Mouse (Mus musculus): ENCODE measurements around the gene Ccdc134. TPM values are rescaled to one million over a fixed set of nuclear protein-coding genes. Genes with fewer than 3 reads are reported as not detected.

Gene Ccdc134
- polyA plus RNA-seq, 1 experiment from 2014 or later = 17.1 TPM

DNA sequence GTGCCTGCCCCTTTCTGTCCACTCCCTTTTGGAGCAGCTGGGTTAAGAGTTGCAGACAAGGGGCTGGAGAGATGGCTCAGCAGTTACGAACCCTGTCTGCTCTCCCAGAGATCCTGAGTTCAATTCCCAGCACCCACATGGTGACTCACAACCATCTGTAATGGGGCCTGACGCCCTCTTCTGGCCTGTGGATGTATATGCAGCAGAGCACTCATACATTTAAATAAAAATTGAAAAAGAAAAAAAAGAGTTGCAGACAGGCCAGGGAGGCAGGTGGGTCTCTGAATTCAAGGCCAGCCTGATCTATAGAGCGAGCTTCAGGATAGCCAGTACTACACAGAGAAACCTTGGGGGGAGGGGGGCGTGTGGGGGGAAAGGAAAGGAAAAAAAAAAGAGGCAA, 59.7 kb downstream of the Ccdc134 start:
- H3K9ac ChIP-seq (ENCODE audit: low read length) = no peak overlapping the region
- no peak overlapping the region for H3K27ac ChIP-seq (ENCODE audit: low read length)
- no peak for ATAC-seq (ENCODE audit: low read depth)
- no peaks in the 10 kb centered on the region for H3K4me1 ChIP-seq (replicated peaks; ENCODE audit: control insufficient read depth, insufficient read depth, low read length)
- H3K36me3 ChIP-seq (ENCODE audit: control insufficient read depth, insufficient read depth, low read length) = peaks cover 47% of the 10 kb centered on the region
- WGBS = 81% methylated on average over 4 of the region's 4 CpGs
- H3K9me3 ChIP-seq (ENCODE audit: control insufficient read depth, low read length) = peaks cover 5% of the 10 kb centered on the region
- H3K4me2 ChIP-seq (ENCODE audit: low read depth, low read length) = no peak overlapping the region
- no peaks in the 10 kb centered on the region for H3K27me3 ChIP-seq (ENCODE audit: control insufficient read depth, insufficient read depth, low read depth, low read length)
- no peak overlapping the region for H3K4me3 ChIP-seq (ENCODE audit: low read length)

DNA sequence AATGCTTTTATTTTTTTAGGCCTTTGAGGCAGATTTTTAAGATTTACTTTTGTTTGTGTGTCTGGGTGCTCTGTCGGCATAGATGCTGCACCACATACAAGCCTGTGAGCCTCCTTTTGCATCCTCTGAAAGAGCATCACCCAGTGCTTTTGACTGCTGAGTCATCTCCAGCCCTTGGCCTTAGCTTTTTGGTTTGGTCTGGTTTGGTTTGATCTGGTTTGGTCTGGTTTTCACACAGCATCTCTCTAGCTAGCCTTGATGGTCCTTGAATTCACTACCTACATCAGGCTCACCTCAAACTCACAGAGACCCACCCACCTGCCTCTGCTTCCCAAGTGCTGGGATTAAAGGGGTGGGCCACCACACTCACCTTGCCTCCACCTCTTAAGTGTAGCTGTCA, 60.2 kb downstream of the Ccdc134 start:
- ATAC-seq (ENCODE audit: low read depth) = no peak
- WGBS = 96% methylated on average over 1 of the region's 1 CpGs
- Histone ChIP-seq H3K4me3 (ENCODE audit: low read length) (no peak overlapping the region), H3K36me3 (ENCODE audit: control insufficient read depth, insufficient read depth, low read length) (peaks cover 48% of the 10 kb centered on the region), H3K27ac (ENCODE audit: low read length) (no peak overlapping the region), H3K4me1 (replicated peaks; ENCODE audit: control insufficient read depth, insufficient read depth, low read length) (no peaks in the 10 kb centered on the region), H3K27me3 (ENCODE audit: control insufficient read depth, insufficient read depth, low read depth, low read length) (no peaks in the 10 kb centered on the region), H3K4me2 (ENCODE audit: low read depth, low read length) (no peak overlapping the region), H3K9me3 (ENCODE audit: control insufficient read depth, low read length) (peaks cover 4% of the 10 kb centered on the region), H3K9ac (ENCODE audit: low read length) (no peak overlapping the region)

DNA sequence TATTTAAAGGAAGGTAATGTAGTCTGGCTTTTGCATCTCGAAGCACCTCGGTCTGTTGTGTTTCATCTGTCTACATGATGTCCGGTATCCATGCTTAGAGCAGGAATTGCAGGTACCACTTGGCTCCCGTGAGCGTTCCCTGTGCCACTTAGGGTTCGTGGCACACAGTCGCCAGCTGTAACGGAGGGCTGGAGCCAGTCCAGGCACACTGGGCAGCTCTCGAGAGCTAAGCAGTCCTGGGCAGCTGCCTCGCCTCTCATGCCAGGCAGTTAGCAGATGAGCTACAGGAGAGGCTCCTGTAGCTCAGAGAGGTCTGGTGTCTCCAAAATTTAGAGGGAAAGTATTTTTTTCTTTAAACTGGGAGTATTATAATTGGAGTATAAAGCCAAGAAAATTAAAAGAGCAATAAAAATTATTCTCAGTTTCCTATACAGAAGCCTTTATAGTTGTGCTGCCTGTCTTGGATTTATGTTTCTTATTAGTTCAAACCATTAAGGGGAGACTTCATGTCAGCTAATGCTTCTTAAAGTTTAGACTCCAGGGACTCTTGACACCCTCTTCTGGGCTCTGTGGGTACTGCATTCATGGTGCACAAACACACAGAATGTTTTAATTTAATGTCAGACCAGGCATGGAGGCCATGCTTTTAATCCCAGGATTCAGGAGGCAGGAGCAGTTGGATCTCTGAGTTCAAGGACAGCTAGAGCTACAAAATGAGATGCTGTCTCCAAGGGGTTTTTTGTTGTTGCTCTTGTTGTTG, 60.9 kb downstream of the Ccdc134 start:
- Histone ChIP-seq H3K9me3 (ENCODE audit: control insufficient read depth, low read length) (peaks cover 4% of the 10 kb centered on the region), H3K9ac (ENCODE audit: low read length) (no peak overlapping the region), H3K27me3 (ENCODE audit: control insufficient read depth, insufficient read depth, low read depth, low read length) (no peaks in the 10 kb centered on the region), H3K4me3 (ENCODE audit: low read length) (no peak overlapping the region), H3K27ac (ENCODE audit: low read length) (no peak overlapping the region), H3K4me1 (replicated peaks; ENCODE audit: control insufficient read depth, insufficient read depth, low read length) (no peaks in the 10 kb centered on the region), H3K36me3 (ENCODE audit: control insufficient read depth, insufficient read depth, low read length) (peaks cover 45% of the 10 kb centered on the region), H3K4me2 (ENCODE audit: low read depth, low read length) (no peak overlapping the region)
- 96% methylated on average over 10 of the region's 10 CpGs for WGBS
- no peak for ATAC-seq (ENCODE audit: low read depth)

Other genes starting within 250 kb of the Ccdc134 start
- 64.5 and 65.1 TPM in 2 replicates for gene Polr3h, start 201.7 kb upstream of the Ccdc134 start, polyA plus RNA-seq (2015; fragmentation: Nextera tagmentation; extraction: Ambion mirVana)
- 10.0 and 10.7 TPM in 2 replicates for gene Csdc2, start 191.2 kb upstream of the Ccdc134 start, polyA plus RNA-seq (2015; fragmentation: Nextera tagmentation; extraction: Ambion mirVana)
- gene Pmm1, start 167.0 kb upstream of the Ccdc134 start, polyA plus RNA-seq (2015; fragmentation: Nextera tagmentation; extraction: Ambion mirVana) = 37.7 and 41.7 TPM in 2 replicates
- gene 1700029P11Rik, start 147.4 kb upstream of the Ccdc134 start, polyA plus RNA-seq (2015; fragmentation: Nextera tagmentation; extraction: Ambion mirVana) = not detected in 2 replicates
- 72.0 and 77.0 TPM in 2 replicates for gene Xrcc6, start 140.1 kb upstream of the Ccdc134 start, polyA plus RNA-seq (2015; fragmentation: Nextera tagmentation; extraction: Ambion mirVana)
- 21.6 and 22.7 TPM in 2 replicates for gene Desi1, start 94.1 kb upstream of the Ccdc134 start, polyA plus RNA-seq (2015; fragmentation: Nextera tagmentation; extraction: Ambion mirVana)
- gene Snu13, start 80.3 kb upstream of the Ccdc134 start, polyA plus RNA-seq (2015; fragmentation: Nextera tagmentation; extraction: Ambion mirVana) = 260 and 272 TPM in 2 replicates
- gene 4930407I10Rik, start 68.8 kb upstream of the Ccdc134 start, polyA plus RNA-seq (2015; fragmentation: Nextera tagmentation; extraction: Ambion mirVana) = not detected in 2 replicates
- not detected in 2 replicates for gene Mei1, start 57.9 kb upstream of the Ccdc134 start, polyA plus RNA-seq (2015; fragmentation: Nextera tagmentation; extraction: Ambion mirVana)
- gene Srebf2, start 19.3 kb downstream of the Ccdc134 start, polyA plus RNA-seq (2015; fragmentation: Nextera tagmentation; extraction: Ambion mirVana) = 105 and 108 TPM in 2 replicates
- 0.52 and 0.55 TPM in 2 replicates for gene Shisa8, start 84.9 kb downstream of the Ccdc134 start, polyA plus RNA-seq (2015; fragmentation: Nextera tagmentation; extraction: Ambion mirVana)
- gene Tnfrsf13c, start 96.4 kb downstream of the Ccdc134 start, polyA plus RNA-seq (2015; fragmentation: Nextera tagmentation; extraction: Ambion mirVana) = not detected in 2 replicates
- 65.1 and 65.7 TPM in 2 replicates for gene Cenpm, start 116.8 kb downstream of the Ccdc134 start, polyA plus RNA-seq (2015; fragmentation: Nextera tagmentation; extraction: Ambion mirVana)
- not detected in 2 replicates for gene 1500009C09Rik, start 124.5 kb downstream of the Ccdc134 start, polyA plus RNA-seq (2015; fragmentation: Nextera tagmentation; extraction: Ambion mirVana)
- 1.8 and 1.9 TPM in 2 replicates for gene Sept3, start 147.0 kb downstream of the Ccdc134 start, polyA plus RNA-seq (2015; fragmentation: Nextera tagmentation; extraction: Ambion mirVana)
- 0.25 and 0.38 TPM in 2 replicates for gene Wbp2nl, start 171.0 kb downstream of the Ccdc134 start, polyA plus RNA-seq (2015; fragmentation: Nextera tagmentation; extraction: Ambion mirVana)
- gene Naga, start 211.0 kb downstream of the Ccdc134 start, polyA plus RNA-seq (2015; fragmentation: Nextera tagmentation; extraction: Ambion mirVana) = 55.9 and 66.4 TPM in 2 replicates
- 14.1 and 15.6 TPM in 2 replicates for gene Pheta2, start 211.0 kb downstream of the Ccdc134 start, polyA plus RNA-seq (2015; fragmentation: Nextera tagmentation; extraction: Ambion mirVana)
- gene Smdt1, start 211.0 kb downstream of the Ccdc134 start, polyA plus RNA-seq (2015; fragmentation: Nextera tagmentation; extraction: Ambion mirVana) = 243 and 250 TPM in 2 replicates
- 313 and 340 TPM in 2 replicates for gene Ndufa6, start 226.4 kb downstream of the Ccdc134 start, polyA plus RNA-seq (2015; fragmentation: Nextera tagmentation; extraction: Ambion mirVana)

Measured in lung, embryonic 16.5 days (tissue).